Mouse (Mus musculus): ENCODE results near the gene Lalba. TPM values are rescaled to one million over a fixed set of nuclear protein-coding genes. Genes with fewer than 3 reads are reported as not detected.

Gene Lalba
- total and polyA plus RNA-seq, 3 experiments: not detected

DNA sequence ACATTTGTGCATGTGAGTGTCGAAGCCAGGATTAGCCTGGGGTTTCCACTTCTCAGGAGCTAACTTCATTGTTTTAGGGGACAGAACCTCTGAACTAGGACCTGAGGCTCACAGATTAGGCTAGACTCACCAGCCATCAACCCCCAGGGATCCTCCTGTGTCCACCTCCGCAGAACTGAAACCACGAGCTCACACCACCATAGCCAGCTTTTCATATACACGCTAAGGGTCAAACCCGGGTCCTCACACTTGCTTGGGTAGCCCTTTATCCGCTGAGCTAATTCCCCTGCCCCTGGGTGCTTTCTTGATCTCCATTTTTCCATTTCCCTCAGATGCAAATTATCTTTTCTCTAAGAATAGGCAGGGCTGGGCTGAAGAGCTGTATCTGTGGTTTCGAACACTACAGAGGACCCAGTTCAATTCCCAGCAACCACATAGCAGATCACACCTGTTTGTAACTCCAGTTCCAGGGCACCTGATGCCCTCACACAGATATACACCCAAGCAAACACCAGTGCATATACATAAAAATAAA is 2.9 kb downstream of the Lalba start:
- TF ChIP-seq ETS1 (IDR thresholded peaks at IDR 0.05; ENCODE audit: low read depth, low read length) (0 out of 2 replicates have a peak, but pooled peaks have one; percentile 6), RCOR1 (IDR thresholded peaks at IDR 0.05; ENCODE audit: low read depth, low read length) (0 out of 2 replicates have a peak, but pooled peaks have one; percentile 6), MAX (IDR thresholded peaks at IDR 0.05; ENCODE audit: low read length) (no peak), MYC (IDR thresholded peaks at IDR 0.05; ENCODE audit: low read depth, low read length) (no peak)
- H3K4me3 ChIP-seq (ENCODE audit: control insufficient read depth in 1 of 2, insufficient read depth in 1 of 2, low read depth in 2 of 2, low read length in 2 of 2): no peak overlapping the region
- no peak overlapping the region for H3K27ac ChIP-seq (ENCODE audit: control insufficient read depth, low read depth, low read length)
- H3K79me2 ChIP-seq (ENCODE audit: control insufficient read depth, insufficient read depth, low read length, poor library complexity): no peaks in the 10 kb centered on the region
- H3K27me3 ChIP-seq (ENCODE audit: control insufficient read depth in 1 of 2, insufficient read depth in 2 of 2, low read length in 2 of 2): 0 out of 4 replicates have a peak, but pooled peaks cover 0 to 1% of the 10 kb centered on the region in 2 experiments
- H3K9ac ChIP-seq (ENCODE audit: control insufficient read depth, low read depth, low read length, poor library complexity, severe bottlenecking): no peak overlapping the region
- peaks cover 0 to 8% of the 10 kb centered on the region in 2 experiments; a peak in 2 of 4 replicates for H3K36me3 ChIP-seq (ENCODE audit: control insufficient read depth in 1 of 2, insufficient read depth in 2 of 2, low read length in 2 of 2)
- no peaks in the 10 kb centered on the region for H3K9me3 ChIP-seq (replicated peaks; ENCODE audit: insufficient read depth, low read length)
- H3K4me1 ChIP-seq (ENCODE audit: control insufficient read depth in 1 of 2, insufficient read depth in 2 of 2, low read length in 2 of 2): peaks cover 19 to 39% of the 10 kb centered on the region in 2 experiments
- no peak for DNase-seq (ENCODE audit: low read depth, low spot score)

DNA sequence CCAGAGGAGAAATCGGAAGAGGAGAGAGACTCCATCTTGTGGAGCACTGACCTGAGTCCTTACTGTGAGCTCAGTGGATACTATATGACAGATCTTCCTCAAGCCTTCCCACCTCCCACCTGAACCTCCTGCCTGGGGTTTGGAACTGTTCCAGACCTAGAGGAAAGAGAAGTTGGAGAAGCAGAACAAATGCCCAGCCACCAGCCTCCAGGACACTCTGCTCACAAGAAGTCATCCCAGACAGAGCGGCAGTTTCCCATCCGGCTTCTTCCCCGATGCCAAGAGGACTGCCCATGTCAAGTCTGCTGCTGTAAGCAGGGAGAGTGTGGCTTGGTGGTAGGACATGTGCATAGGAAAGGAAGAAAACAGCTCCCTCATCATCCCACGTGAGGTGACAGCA is 6.2 kb downstream of the Lalba start:
- Histone ChIP-seq H3K27me3 (ENCODE audit: control insufficient read depth in 1 of 2, insufficient read depth in 2 of 2, low read length in 2 of 2) (peaks cover 8 to 9% of the 10 kb centered on the region in 2 experiments), H3K9me3 (replicated peaks; ENCODE audit: insufficient read depth, low read length) (no peaks in the 10 kb centered on the region), H3K79me2 (ENCODE audit: control insufficient read depth, insufficient read depth, low read length, poor library complexity) (no peaks in the 10 kb centered on the region), H3K4me1 (ENCODE audit: control insufficient read depth in 1 of 2, insufficient read depth in 2 of 2, low read length in 2 of 2) (peaks cover 10 to 30% of the 10 kb centered on the region in 2 experiments; a peak in 3 of 4 replicates), H3K4me3 (ENCODE audit: control insufficient read depth in 1 of 2, insufficient read depth in 1 of 2, low read depth in 2 of 2, low read length in 2 of 2) (no peak overlapping the region), H3K9ac (ENCODE audit: control insufficient read depth, low read depth, low read length, poor library complexity, severe bottlenecking) (no peak overlapping the region), H3K36me3 (ENCODE audit: control insufficient read depth in 1 of 2, insufficient read depth in 2 of 2, low read length in 2 of 2) (no peaks in the 10 kb centered on the region), H3K27ac (ENCODE audit: control insufficient read depth, low read depth, low read length) (no peak overlapping the region)
- TF ChIP-seq POLR2A (IDR thresholded peaks at IDR 0.05; ENCODE audit: control insufficient read depth in 1 of 2, insufficient read depth in 1 of 2, low read depth in 1 of 2, low read length in 2 of 2, poor library complexity in 1 of 2) (no peak), ZKSCAN1 (IDR thresholded peaks at IDR 0.05; ENCODE audit: low read depth, low read length) (no peak), KAT2A (conservative IDR thresholded peaks at IDR 0.05; ENCODE audit: low read depth, low read length) (no peak), NELFE (IDR thresholded peaks at IDR 0.05; ENCODE audit: low read depth, low read length) (no peak), MYB (IDR thresholded peaks at IDR 0.05; ENCODE audit: low read depth, low read length) (no peak), SMC3 (IDR thresholded peaks at IDR 0.05; ENCODE audit: low read depth, low read length) (no peak), UBTF (IDR thresholded peaks at IDR 0.05; ENCODE audit: borderline replicate concordance, insufficient read depth, low read depth, low read length) (no peak), TAL1 (IDR thresholded peaks at IDR 0.05; ENCODE audit: low read length) (no peak), CHD1 (IDR thresholded peaks at IDR 0.05; ENCODE audit: low read depth, low read length) (no peak), GATA1 (IDR thresholded peaks at IDR 0.05; ENCODE audit: low read depth, low read length) (no peak), USF1 (IDR thresholded peaks at IDR 0.05; ENCODE audit: low read depth, low read length) (no peak), E2F4 (IDR thresholded peaks at IDR 0.05; ENCODE audit: borderline replicate concordance, low read depth, low read length) (no peak), TBP (IDR thresholded peaks at IDR 0.05; ENCODE audit: low read depth, low read length) (no peak)
- no peak for DNase-seq (ENCODE audit: low read depth, low spot score)
